Mouse (Mus musculus) adrenal gland, postnatal 14 days (tissue): Measurements from ENCODE around the gene Nkapd1. TPM values are rescaled to one million over a fixed set of nuclear protein-coding genes. Genes with fewer than 3 reads are reported as not detected.
A peak's percentile ranks its signal among the peaks of the same experiment; 100 is the strongest.

ENCODE experiments used
- DNase-seq: peaks from one replicate; pipeline ENCODE4 v3.0.0; 2021; ENCODE audit warnings: mixed read lengths
- total RNA-seq: library from RNA; stranded (reverse); gene quantifications from 2 replicates; pipeline ENCODE4 v1.2.3, GENCODE M21; 2021

The Nkapd1 gene
- total RNA-seq, 1 experiment from 2014 or later, result 24.3 TPM

DNA sequence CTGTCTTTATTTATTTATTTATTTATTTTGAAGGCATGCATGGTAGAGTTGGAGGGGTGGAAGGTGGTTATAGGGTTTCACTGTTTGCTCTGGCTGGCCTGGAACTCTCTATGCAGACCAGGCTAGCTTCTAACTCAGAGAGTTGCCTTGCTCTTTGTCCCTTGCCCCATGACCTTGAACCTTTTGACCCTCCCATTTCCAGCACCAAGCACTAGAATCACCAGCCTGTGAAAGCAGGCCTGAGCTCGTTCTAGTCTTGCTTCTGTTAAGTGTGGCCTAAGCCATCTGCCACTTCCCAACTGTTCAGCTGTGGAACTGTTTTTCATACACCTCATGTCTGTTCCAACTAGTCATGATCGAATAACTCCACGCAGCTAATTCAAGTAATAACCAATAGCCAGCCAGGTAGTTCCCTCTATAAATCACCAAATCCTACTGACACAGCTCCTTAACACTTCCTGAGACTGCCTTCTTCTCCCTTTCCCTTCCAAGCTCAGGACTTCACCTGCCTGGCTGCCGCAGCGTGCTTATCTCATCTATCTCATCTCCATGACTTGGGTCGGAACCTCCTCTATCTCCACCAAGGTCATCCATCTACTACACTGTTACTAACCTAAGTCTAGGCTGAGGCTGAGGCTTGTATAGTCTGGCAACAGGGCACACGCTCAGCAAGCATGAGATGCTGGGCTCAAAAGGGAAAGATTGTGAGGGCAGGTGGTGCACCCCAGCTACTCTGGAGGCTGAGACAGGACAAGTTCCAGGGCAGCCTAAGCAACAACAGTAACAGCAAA, 15.0 kb downstream of the Nkapd1 start:
- no peak for DNase-seq

DNA sequence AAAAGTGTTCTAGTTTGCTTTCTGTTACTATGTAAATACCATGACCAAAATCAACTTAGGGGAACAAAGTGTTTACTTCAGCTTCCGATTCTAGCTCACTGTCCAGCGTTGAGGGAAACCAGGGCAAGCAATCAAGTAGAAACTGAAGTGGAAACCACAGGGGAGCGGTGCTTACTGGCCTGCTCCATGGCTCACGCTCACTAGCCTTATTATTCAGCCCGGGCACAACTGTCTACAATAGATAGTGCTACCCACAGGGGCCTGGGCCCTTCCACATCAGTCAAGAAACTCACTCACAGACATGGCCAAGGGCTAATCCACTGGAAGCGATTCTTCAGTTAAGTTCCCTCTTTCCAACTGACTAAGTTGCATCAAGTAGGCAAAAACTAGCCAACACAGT, 15.7 kb downstream of the Nkapd1 start:
- DNase-seq, result no peak

DNA sequence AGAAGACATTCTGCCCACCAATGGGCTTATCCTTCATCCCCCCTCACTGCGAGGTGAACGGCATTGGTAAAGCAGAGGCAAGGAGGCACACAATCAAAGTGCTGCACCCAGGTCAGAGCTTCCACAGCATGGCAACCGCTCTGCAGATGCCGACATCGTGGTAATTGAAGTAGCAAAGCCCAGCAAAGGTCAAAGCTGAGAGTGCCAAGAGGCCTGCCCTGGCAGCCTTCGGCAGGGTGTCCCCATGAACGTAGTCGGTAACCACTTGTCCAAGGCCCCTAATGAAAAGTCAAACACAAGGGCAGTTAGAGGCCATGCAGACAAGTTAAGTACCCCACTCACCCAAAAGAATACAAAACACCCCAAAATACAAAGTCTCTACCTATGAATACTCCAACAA, 20.3 kb downstream of the Nkapd1 start:
- no peak for DNase-seq

DNA sequence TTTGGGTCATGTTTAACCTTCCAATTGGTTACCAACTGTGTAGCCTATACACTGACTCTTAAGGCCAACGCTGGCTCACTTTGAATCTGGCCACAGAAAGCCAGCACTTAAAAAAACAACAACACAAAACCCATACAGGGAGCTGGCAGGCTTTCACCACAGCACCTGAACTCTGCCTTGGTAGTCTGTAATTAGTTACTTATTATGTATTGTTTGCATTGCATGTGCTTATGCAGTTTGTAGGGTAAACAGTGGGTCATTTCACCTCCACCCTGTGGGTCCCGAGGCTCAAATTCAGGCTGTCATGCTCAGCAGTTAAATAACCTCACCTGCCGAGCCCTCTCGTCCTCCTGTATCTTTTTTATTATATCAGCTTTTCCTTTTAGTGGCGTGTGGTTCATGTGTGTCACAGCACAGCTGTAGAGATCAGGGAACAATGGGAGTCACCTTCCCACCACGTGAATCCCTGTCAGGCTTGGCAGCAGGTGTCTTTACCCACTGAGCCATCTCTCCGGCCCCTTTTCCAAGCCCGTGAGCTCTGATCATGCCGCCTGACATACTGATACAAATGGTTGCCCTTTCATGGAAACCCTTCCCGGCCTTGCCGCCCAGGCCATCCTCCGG, 22.4 kb downstream of the Nkapd1 start:
- DNase-seq, result no peak

DNA sequence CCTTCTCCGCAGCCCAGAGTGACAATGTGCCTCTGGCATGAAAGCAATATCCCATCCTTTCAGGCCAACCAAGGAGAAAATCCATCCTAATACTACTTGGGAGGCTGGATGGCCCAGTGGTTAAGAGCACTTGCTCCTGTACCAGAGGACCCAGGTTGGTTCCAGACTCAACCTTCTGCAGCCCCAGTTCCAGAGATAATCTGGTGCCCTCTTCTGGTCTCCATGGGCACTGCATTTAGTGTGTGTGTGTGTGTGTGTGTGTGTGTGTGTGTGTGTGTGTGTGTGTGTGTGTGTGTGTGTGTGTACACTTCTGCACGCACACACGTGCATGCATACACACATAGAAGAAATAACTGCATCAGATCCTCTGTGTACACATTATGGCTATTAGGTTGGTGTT, 23.7 kb downstream of the Nkapd1 start:
- peak; percentile 63 for DNase-seq

DNA sequence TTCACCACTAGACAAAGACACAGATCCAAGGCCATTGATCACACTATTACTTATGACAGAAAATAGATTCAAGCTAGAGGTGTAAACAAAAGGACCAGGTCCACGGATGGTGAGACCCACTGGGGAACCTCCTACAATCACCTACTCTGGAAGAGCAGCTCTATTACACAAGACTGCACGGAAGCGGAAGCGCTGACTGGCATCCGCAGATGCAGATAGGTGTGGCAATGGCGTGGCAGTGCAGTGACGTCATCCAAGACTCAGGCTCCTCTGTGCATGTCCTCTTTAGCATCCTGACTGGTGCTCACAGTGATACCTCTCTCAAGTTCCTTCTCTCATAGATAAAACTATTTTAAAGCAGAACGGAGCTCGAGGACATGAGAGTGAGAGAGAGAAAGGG, 24.3 kb downstream of the Nkapd1 start:
- no peak for DNase-seq

DNA sequence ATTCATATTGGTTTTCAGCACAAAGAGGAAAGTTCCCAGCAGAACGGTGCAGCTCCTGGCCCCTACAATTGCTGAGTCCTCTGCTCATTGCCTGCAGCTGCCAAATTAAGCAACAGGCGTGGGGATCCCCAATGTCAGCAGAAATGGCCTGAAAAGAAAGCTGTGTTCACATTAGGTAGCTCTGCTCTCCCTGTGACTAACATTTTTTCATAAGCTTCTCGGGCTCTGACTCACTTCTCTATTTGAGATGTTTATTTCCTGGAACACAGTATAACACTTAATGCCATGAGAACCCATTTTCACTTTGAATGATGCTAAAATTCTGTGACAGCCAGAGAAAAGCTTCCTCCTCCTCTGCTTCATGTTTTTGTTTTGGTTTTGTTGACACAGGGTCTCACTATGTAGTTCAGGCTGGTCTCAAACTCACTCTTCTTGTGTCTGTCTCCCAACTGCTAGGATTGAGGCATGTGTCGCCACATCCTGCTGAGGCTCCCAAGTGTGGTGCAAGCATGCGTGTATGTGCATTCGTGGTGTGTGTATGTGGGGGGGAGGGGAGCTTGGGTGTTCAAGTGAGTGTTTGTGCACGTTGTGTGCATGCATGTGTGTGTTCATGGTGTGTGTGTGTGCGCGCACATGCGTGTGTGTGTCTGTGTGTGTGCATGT, 26.3 kb downstream of the Nkapd1 start:
- peak; percentile 50 for DNase-seq

DNA sequence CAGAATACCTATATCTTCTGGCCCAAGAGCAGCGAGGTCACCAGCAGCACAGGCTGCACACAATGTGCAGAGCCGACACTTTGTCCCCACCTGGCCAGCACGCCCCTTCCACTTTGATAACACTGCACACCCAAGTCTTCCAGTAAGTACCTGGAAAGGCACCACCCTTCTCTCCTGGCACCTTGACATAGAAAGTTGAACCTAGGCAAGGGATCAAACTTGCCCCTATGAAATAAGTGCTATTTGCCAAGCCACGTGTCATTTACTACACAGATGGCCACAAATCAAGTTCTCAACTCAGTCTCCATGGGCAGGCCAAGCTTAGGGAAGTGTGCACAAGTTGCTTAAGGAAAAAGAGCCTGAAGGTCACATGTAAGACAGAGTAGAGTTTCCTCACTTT, 30.3 kb downstream of the Nkapd1 start:
- DNase-seq, result no peak

DNA sequence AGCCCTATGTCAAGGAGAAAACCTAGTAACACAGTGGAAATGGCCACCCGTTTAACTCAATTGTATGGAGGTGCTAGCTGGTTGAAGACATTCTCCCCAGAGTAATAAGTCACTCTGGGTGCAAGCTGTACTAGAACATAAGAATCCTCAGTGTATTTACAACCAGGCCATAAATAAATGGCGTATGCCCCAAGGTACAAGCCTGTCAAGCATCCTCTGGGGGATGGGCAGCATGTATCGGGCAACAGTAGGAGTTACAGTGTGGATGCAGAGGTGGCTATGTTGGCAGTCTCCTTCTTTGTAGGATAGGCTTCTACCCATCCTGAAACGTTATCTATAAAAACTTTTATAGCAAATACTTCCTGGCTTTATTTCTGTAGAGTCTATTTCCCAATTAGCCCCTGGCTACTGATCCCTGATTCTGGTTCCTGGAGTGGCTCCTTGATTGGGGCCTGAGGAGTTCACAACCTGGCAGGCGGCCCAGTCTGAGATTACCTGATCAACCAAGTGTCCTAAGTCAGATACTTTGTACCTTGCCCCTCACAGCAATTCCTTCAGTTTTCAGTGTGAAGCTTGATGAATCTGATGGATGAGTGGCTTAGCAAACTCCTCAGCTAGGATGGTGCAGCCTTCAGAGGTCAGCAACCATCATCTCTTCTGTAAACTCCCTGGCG, 32.0 kb downstream of the Nkapd1 start:
- DNase-seq, result no peak

DNA sequence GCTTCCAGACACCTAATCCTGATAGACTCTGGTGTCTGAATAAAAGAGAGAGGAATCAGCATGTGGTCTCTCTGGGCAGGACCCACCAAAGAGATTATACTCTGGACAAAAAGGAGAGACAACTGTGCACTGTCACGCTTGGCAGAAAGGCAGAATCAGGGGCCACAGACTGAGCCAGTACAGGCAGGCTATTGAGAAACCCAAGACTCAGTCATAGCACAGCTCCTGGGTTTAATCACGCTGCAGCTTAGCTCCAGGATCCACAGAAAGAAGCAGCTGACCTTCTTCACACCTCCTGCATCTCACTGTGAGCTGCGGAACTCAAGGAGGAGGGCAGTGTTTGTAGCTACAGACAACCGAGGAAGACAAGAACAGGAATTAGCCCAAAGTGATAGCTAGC, 36.9 kb downstream of the Nkapd1 start:
- DNase-seq, result no peak

DNA sequence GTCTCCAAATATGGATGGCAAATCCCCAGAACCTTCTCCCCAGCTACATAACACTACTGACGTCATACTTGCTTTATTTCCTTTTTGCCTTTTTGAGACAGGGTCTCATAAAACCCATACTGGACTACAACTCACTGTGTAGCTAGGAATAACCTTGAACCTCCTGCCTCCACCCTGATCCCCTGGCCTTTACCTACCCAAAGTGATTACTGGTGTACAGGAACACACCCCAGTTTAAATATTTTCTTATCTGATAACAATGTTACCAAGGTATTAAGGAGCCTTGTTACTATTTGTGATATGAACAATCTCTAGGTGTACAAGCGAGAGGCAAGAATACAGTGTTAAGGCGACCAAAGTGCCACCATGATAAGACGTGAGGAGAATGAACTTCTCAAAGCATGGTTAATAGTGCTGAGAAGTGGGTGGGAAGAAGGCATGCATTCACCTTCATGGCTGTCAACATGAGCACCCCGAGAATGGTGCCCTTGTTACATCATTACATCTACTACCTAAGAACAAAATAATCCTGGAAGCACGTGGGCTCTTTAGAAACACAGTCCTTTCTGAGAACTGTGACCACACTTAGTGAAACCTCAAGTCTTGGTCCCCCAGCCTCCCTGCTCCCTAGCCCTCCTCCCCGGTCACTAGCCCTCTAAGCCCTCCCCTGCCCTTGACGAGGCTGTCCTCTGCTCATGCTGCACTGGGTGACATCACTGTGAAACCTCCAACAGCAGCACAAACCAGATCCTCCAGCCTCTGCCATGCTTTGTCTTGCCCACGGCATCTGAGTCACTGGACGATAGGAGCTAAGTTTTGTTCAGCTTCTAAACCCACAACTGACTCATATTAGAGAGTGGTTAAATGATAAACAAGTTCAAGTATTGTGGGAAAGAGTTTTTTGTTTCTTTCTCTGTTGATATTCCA, 47.4 kb downstream of the Nkapd1 start:
- no peak for DNase-seq

DNA sequence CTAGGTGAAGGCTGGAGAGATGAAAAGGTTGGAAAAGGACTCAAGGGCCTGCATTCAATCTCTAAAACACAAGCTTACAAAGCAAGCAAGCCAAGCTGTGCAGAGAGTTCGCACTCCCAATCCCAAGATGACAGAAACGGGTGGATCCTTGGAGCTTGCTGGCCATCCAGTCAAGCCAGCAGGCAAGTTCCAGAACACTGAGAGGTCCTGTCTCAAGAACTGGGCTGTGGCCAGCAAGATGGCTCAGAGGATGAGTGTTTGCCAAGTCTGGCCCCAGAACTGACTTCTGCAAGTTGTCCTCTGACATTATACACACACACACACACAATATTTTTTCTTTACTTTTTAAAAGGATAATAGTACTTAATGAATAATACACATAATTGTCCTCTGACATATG, 49.4 kb downstream of the Nkapd1 start:
- DNase-seq, result no peak

DNA sequence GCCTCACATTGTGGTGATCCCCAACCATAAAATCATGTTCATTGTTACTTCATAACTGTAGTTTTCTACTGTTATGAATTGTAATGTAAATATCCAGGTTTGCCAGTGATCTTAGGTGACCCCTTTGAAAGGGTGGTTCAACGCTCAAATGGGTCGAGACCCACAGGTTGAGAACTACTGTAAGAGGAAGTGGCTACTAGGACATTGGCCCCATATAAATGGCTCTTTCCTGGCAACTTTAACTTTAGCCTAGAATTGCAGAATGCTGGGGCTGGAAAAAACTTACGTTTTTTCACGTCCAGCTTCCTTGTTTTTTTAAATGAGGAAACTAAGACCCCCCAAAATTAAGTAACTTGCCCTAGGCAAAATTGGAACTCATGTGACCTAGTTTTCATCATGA, 49.9 kb downstream of the Nkapd1 start:
- no peak for DNase-seq

DNA sequence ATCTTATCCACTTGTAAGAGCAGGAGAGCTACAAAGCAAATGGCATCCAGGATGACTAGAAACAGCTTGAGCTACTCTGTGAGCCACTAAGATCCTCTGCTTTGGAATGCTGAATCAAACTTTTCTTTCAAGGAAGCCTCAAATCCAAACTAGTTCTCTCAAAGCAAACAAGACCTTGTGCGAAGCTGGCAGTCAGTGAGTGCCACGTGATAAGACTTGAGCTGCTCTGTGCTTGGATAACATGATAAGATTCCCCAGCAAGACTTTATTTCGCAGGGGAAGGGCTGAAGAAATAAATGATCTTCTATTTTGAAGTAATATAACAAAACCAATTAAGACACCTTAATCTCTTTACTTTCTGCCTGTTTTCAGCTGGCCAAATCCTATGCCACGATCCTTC, 51.3 kb downstream of the Nkapd1 start:
- no peak for DNase-seq

DNA sequence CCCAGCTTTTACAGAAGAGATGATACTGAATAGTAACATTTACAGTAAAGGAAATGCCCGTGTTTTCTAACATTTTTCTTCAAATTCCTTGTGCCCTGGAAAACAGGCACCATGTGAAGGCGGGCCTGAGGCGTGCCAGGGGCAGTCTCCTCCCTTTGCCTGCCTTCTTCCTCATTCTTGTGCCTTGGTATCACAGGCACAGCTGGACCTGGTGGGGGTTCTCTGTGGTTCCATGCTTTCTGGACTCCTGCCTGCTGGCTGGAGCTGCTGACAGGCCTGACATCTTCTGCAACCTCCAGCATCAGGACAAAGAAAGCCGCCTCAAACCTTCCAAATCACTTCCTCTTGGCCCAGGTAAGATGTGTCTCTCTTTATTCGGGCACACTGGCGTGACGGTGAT, 52.1 kb downstream of the Nkapd1 start:
- DNase-seq, result peak; percentile 10

DNA sequence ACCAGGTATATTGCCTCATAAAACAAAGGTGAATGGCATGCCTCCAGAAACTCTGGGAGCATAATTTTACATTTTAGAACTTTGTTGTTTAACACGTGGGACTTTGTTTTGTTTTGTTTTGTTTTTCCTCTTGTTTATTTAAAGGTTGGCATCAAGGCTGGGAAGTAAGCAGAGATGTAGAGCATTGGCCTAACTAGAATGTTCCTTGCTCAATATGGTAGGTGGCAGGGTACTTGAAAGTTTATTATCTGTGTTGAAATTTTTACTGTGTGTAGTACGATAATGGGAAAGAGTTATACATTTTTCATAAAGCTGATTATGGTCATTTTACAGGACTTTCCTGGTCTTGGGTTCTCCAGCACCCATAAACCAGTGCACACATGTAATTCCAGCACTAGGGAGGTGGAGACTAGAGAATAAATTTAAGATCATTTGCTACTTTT, 55.3 kb downstream of the Nkapd1 start:
- DNase-seq, result no peak

DNA sequence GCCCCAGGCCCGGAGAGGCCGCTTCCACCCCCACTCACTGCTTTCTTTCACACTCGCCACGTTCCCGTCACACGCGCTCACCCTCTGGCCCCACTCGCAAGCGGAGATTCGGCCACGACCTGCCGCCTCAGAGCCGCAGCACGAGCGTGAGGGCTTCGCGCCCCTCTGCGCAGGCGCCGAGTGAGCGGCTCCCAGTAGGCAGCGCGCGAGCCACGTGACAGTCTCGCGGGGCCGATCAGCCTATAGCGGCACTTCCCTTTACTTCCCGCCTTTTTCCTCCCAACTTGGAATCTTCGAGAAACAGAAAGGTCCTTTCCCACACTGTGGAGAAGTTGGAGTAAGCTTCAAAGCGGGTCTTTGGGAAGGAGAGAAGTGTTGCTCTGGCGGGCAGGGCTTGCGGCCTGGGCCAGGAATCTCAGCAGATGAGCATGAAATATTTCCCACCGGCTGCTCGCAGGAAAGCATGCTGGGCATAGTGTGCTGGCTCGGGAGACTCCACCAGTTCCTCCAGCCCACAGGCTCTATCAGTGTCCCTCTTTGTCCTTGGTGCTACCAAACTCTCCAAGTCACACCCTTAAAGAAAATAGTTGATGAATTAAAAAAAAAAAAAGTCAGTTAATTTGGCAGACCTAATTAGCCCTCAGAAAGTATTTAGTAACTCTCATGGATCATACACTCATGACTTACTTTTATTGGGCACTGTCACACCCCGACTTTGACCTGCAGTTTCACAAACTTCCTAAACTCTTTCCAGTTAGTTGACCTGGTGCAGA, 55.9 kb downstream of the Nkapd1 start, which contains the start of gene Tex12:
Gene Tex12, minus strand, starts transcription at position 181 of the 773 bp plus-strand sequence.
- no peak for DNase-seq
